Mouse (Mus musculus): ENCODE measurements at regions not wholly inside any gene's neighbourhood (a gene's known extent, or its start where the extent isn't known, plus 50 kb on each side); places are given as distances from the start of the nearest gene placed in this dataset.

- TF ChIP-seq CTCF (conservative IDR thresholded peaks at IDR 0.05; ENCODE audit: insufficient read depth, insufficient read length, low read depth, low read length), result no peak
- no peak for TF ChIP-seq POLR2A (IDR thresholded peaks at IDR 0.05; ENCODE audit: low read depth, low read length)
Observed at GRCm38 (mm10) chr12:69005141-69005540, 153.8 kb downstream of the Rps29 start.

All from kidney, adult 2 months (tissue).